Mouse (Mus musculus) MEL (cell line): ENCODE data around the gene Galnt10.

Source experiments
- CHD1 ChIP-seq: IDR thresholded peaks from 2 replicates; pipeline ENCODE4 v1.6.1; 2012; ENCODE audit warnings: low read depth, mild to moderate bottlenecking, inconsistent platforms, low read length, improper control_type of control experiment
- CTCF ChIP-seq, 3 experiments: IDR thresholded peaks in 2 of 3; conservative IDR thresholded peaks in 1 of 3; 2 replicates each; pipeline ENCODE4 v1.5.1; 2011 to 2012; ENCODE audit warnings: low read length in 3 of 3, low read depth in 2 of 3, mild to moderate bottlenecking in 2 of 3, improper control_type of control experiment in 1 of 3, inconsistent platforms in 1 of 3, mixed read lengths in 1 of 3, moderate library complexity in 1 of 3; ENCODE audit not compliant: control insufficient read depth in 1 of 3, insufficient read depth in 1 of 3, poor library complexity in 1 of 3, severe bottlenecking in 1 of 3
- ELF1 ChIP-seq: IDR thresholded peaks from 2 replicates; pipeline ENCODE4 v1.6.1; 2014; ENCODE audit warnings: low read depth, mild to moderate bottlenecking, inconsistent platforms, low read length, improper control_type of control experiment, moderate library complexity
- EP300 ChIP-seq, 2 experiments: IDR thresholded peaks; 2 replicates each; pipeline ENCODE4 v1.6.1; 2011; ENCODE audit warnings: improper control_type of control experiment in 2 of 2, low read length in 2 of 2, low read depth in 1 of 2, mild to moderate bottlenecking in 1 of 2
- GABPA ChIP-seq: IDR thresholded peaks from 2 replicates; pipeline ENCODE4 v1.6.1; 2012; ENCODE audit warnings: low read depth, mild to moderate bottlenecking, inconsistent platforms, low read length, improper control_type of control experiment, moderate library complexity
- POLR2A ChIP-seq, 2 experiments: IDR thresholded peaks; 2 replicates each; pipeline ENCODE4 v1.6.1; 2011 to 2012; ENCODE audit warnings: low read length in 2 of 2, mild to moderate bottlenecking in 2 of 2, control low read depth in 1 of 2, improper control_type of control experiment in 1 of 2, low read depth in 1 of 2, moderate library complexity in 1 of 2; ENCODE audit not compliant: control insufficient read depth in 1 of 2, insufficient read depth in 1 of 2, poor library complexity in 1 of 2
- POLR2AphosphoS5 ChIP-seq: IDR thresholded peaks from 2 replicates; pipeline ENCODE4 v1.6.1; 2012; ENCODE audit warnings: low read depth, borderline replicate concordance, mild to moderate bottlenecking, inconsistent platforms, low read length, moderate library complexity, mixed read lengths
- SIN3A ChIP-seq: IDR thresholded peaks from 2 replicates; pipeline ENCODE4 v1.6.1; 2012; ENCODE audit warnings: low read length, improper control_type of control experiment, inconsistent platforms
- TAL1 ChIP-seq: IDR thresholded peaks from 2 replicates; pipeline ENCODE4 v1.6.1; 2012; ENCODE audit warnings: mild to moderate bottlenecking, inconsistent platforms, low read length, moderate library complexity, mixed read lengths
- ZKSCAN1 ChIP-seq: IDR thresholded peaks from 2 replicates; pipeline ENCODE4 v1.6.1; 2012; ENCODE audit warnings: low read depth, mild to moderate bottlenecking, inconsistent platforms, low read length, improper control_type of control experiment, moderate library complexity
- ZMIZ1 ChIP-seq: IDR thresholded peaks from 2 replicates; pipeline ENCODE4 v1.6.1; 2012; ENCODE audit warnings: low read depth, mild to moderate bottlenecking, inconsistent platforms, low read length, improper control_type of control experiment, moderate library complexity

- TF ChIP-seq CTCF (IDR thresholded peaks at IDR 0.05 in 2 of 3, conservative IDR thresholded peaks at IDR 0.05 in 1 of 3; ENCODE audit: control insufficient read depth in 1 of 3, insufficient read depth in 1 of 3, low read depth in 2 of 3, low read length in 3 of 3, poor library complexity in 1 of 3, severe bottlenecking in 1 of 3) (no peak), POLR2A (IDR thresholded peaks at IDR 0.05; ENCODE audit: control insufficient read depth in 1 of 2, insufficient read depth in 1 of 2, low read depth in 1 of 2, low read length in 2 of 2, poor library complexity in 1 of 2) (no peak), ZMIZ1 (no peak), EP300 (IDR thresholded peaks at IDR 0.05; ENCODE audit: low read depth in 1 of 2, low read length in 2 of 2) (no peak), TAL1 (no peak), ELF1 (no peak), CHD1 (no peak), GABPA (no peak), ZKSCAN1 (no peak), POLR2AphosphoS5 (no peak), SIN3A (no peak)
These were observed 49.3 kb upstream of the Galnt10 start for GRCm38 (mm10) chr11:57595899-57596298.
